Mouse (Mus musculus) T-helper 2 cell (primary cell): Measurements from ENCODE around the gene Rccd1.

Experiments
- in situ Hi-C: fragments of 300-600 bp; cut with MboI, MseI; formaldehyde crosslinking; loops from one replicate; pipeline ENCODE4 v1.15.1; 2025; ENCODE audit warnings: high pct_unique_total_duplicates

Rccd1 gene

GRCm38 (mm10) chr7:80324043-80324815 lies at the start of gene Rccd1:
Gene Rccd1 (minus strand): TSS chr7:80324454.
- in situ Hi-C loops, result loop anchor here (25.0 kb wide), 1 partner anchor 862 kb away; the partner anchor contains the start of gene Polg

GRCm38 (mm10) chr7:80373850-80374249 lies 49.6 kb upstream of the Rccd1 start:
- in situ Hi-C loops, result no loop called here

- in situ Hi-C loops, result no loop called here
These were observed 49.1 kb upstream of the Rccd1 start for GRCm38 (mm10) chr7:80373352-80373751.

GRCm38 (mm10) chr7:80372667-80373066 lies 48.4 kb upstream of the Rccd1 start:
- in situ Hi-C loops, result no loop called here

GRCm38 (mm10) chr7:80372166-80372565 lies 47.9 kb upstream of the Rccd1 start:
- in situ Hi-C loops, result no loop called here

GRCm38 (mm10) chr7:80371041-80371751 lies 46.9 kb upstream of the Rccd1 start, which contains the start of gene Man2a2:
Gene Man2a2 (minus strand): TSS chr7:80371375.
- in situ Hi-C loops, result no loop called here

GRCm38 (mm10) chr7:80370649-80371040 lies 46.4 kb upstream of the Rccd1 start:
- in situ Hi-C loops, result no loop called here

- in situ Hi-C loops, result no loop called here
These were observed 45.7 kb upstream of the Rccd1 start for GRCm38 (mm10) chr7:80369967-80370431.

GRCm38 (mm10) chr7:80369461-80369860 lies 45.2 kb upstream of the Rccd1 start:
- in situ Hi-C loops, result no loop called here

- in situ Hi-C loops, result no loop called here
These were observed 44.6 kb upstream of the Rccd1 start for GRCm38 (mm10) chr7:80368635-80369421.

- in situ Hi-C loops, result no loop called here
These were observed 43.8 kb upstream of the Rccd1 start for GRCm38 (mm10) chr7:80368009-80368408.

GRCm38 (mm10) chr7:80367232-80367631 lies 43.0 kb upstream of the Rccd1 start:
- in situ Hi-C loops, result no loop called here

GRCm38 (mm10) chr7:80365759-80366158 lies 41.5 kb upstream of the Rccd1 start:
- in situ Hi-C loops, result no loop called here

- in situ Hi-C loops, result no loop called here
These were observed 36.2 kb upstream of the Rccd1 start for GRCm38 (mm10) chr7:80360435-80360834.

GRCm38 (mm10) chr7:80358039-80358438 lies 33.8 kb upstream of the Rccd1 start:
- in situ Hi-C loops, result no loop called here

- in situ Hi-C loops, result no loop called here
These were observed 32.9 kb upstream of the Rccd1 start for GRCm38 (mm10) chr7:80357156-80357555.

GRCm38 (mm10) chr7:80356351-80356750 lies 32.1 kb upstream of the Rccd1 start:
- in situ Hi-C loops, result no loop called here

- in situ Hi-C loops, result no loop called here
These were observed 28.7 kb upstream of the Rccd1 start for GRCm38 (mm10) chr7:80352920-80353319.

- in situ Hi-C loops, result no loop called here
These were observed 26.6 kb upstream of the Rccd1 start for GRCm38 (mm10) chr7:80350808-80351207.

- in situ Hi-C loops, result no loop called here
These were observed 23.7 kb upstream of the Rccd1 start for GRCm38 (mm10) chr7:80347670-80348586.

GRCm38 (mm10) chr7:80346830-80347229 lies 22.6 kb upstream of the Rccd1 start:
- in situ Hi-C loops, result no loop called here
